Mouse (Mus musculus) G1E (cell line): Measurements from ENCODE around the gene Itga11. TPM values are rescaled to one million over a fixed set of nuclear protein-coding genes. Genes with fewer than 3 reads are reported as not detected.

Experiments
- ATAC-seq: 2 replicates; pipeline ENCODE4 v1.8.0; 2016; ENCODE audit warnings: mild to moderate bottlenecking; ENCODE audit not compliant: insufficient number of reproducible peaks, poor library complexity, low FRiP score, severe bottlenecking; ENCODE audit errors: extremely low read depth
- DNase-seq: peaks from one replicate; pipeline ENCODE4 v3.0.0; 2012; ENCODE audit warnings: low spot score
- H3K27me3 ChIP-seq: 2 replicates; pipeline ENCODE4 v1.6.1; 2012; ENCODE audit warnings: mild to moderate bottlenecking, low read length, inconsistent platforms; ENCODE audit not compliant: insufficient read depth
- H3K36me3 ChIP-seq: replicated peaks from 2 replicates; pipeline ENCODE3; 2012; ENCODE audit warnings: mild to moderate bottlenecking, inconsistent platforms
- H3K4me1 ChIP-seq: 2 replicates; pipeline ENCODE4 v1.6.1; 2012; ENCODE audit warnings: low read depth, low read length, inconsistent platforms, mixed read lengths; ENCODE audit not compliant: insufficient read depth
- H3K4me3 ChIP-seq: 2 replicates; pipeline ENCODE4 v1.5.1; 2012; ENCODE audit warnings: low read depth, mild to moderate bottlenecking, inconsistent platforms, low read length, moderate library complexity, mixed read lengths
- H3K9me3 ChIP-seq: replicated peaks from 2 replicates; pipeline ENCODE4 v1.6.1; 2012; ENCODE audit warnings: inconsistent platforms
- CTCF ChIP-seq: IDR thresholded peaks from 2 replicates; pipeline ENCODE4 v1.5.1; 2012; ENCODE audit warnings: low read depth, low read length, inconsistent platforms, mixed read lengths
- GATA1 ChIP-seq: IDR thresholded peaks from 2 replicates; pipeline ENCODE4 v1.6.1; 2012; ENCODE audit warnings: borderline replicate concordance, low read length, inconsistent platforms, mixed read lengths
- GATA2 ChIP-seq: IDR thresholded peaks from 2 replicates; pipeline ENCODE4 v1.6.1; 2012; ENCODE audit warnings: low read depth, low read length, inconsistent platforms, borderline replicate concordance
- POLR2AphosphoS5 ChIP-seq: IDR thresholded peaks from 2 replicates; pipeline ENCODE4 v1.6.1; 2012; ENCODE audit warnings: low read depth, low read length, inconsistent platforms; ENCODE audit not compliant: insufficient replicate concordance
- TAL1 ChIP-seq: conservative IDR thresholded peaks from 2 replicates; pipeline ENCODE4 v1.6.1; 2012; ENCODE audit warnings: low read depth, low read length, inconsistent platforms, mixed read lengths
- polyA plus RNA-seq: library from polyadenylated mRNA; stranded (reverse); fragments of >175 nt; gene quantifications from 2 replicates; pipeline ENCODE4 v1.2.3, GENCODE M21; 2012
- total RNA-seq, 2 experiments: library from RNA; stranded (forward) in 1 of 2; stranded (reverse) in 1 of 2; fragments of 200-1000 nt in 1 of 2; fragments of >200 nt in 1 of 2; fragmentation: Nextera tagmentation in 1 of 2; gene quantifications; 2 replicates each; pipeline ENCODE4 v1.2.3; 2014 to 2017

Gene Itga11
- total RNA-seq (2014; fragmentation: Nextera tagmentation) (not detected in 2 replicates), total RNA-seq (2017) (not detected in 2 replicates), polyA plus RNA-seq (not detected in 2 replicates)

DNA sequence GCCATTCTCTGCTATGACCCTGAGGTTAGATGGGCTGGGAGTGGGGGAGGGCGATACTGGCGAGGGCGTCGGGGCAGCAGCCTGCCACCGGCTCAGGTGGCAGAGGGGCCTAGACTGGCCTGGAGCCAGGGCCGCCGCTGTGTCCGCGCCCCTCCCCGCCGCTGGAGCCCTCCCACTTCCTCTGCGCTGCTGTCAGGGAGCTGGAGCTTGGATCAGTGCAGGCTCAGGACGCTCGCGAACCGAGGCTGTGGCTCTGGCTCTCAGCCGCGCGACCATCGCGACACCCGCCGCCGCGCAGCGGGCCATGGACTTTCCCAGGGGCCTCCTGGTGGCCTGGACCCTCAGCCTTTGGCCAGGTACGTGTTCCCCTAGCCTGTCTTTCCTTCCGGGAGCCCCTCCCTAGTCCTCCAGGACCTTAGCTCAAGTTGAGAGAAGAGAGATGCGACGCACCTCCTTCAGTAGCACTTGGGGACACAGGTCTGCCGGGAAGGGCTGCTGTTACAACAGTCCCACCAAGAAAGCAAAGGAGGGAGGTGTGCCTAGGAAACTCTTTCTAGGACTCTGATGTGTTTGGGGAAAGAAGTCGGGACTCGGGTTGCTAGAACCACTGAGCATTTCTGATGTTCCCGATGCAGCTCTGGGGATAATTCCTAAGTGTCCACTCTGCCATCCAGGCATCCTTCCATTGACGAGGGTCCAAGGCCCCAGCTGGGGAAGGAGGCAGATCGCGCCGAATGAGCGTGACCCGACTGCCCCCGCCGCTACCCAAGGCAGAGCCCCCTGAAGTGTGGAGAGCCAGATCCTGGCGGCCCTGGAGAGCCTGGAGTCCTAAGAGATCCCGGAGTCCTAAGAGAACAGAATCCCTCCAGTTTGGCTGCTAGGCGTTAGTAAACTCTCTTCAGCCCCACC is at the start of gene Itga11:
Gene Itga11 (plus strand): TSS at position 186 of the 909 bp plus-strand sequence.
- no peaks in the 10 kb centered on the region for H3K9me3 ChIP-seq
- no peak for TF ChIP-seq TAL1
- TF ChIP-seq POLR2AphosphoS5, result no peak
- no peak for TF ChIP-seq CTCF
- no peak for TF ChIP-seq GATA1
- no peak for TF ChIP-seq GATA2
- H3K4me1 ChIP-seq, result no peaks in the 10 kb centered on the region
- H3K4me3 ChIP-seq, result no peak within 1 kb of the TSS
- DNase-seq (no peak), ATAC-seq (no peak)
- H3K36me3 ChIP-seq, result no peaks in the 10 kb centered on the region
- H3K27me3 ChIP-seq, result no peaks in the 10 kb centered on the region

DNA sequence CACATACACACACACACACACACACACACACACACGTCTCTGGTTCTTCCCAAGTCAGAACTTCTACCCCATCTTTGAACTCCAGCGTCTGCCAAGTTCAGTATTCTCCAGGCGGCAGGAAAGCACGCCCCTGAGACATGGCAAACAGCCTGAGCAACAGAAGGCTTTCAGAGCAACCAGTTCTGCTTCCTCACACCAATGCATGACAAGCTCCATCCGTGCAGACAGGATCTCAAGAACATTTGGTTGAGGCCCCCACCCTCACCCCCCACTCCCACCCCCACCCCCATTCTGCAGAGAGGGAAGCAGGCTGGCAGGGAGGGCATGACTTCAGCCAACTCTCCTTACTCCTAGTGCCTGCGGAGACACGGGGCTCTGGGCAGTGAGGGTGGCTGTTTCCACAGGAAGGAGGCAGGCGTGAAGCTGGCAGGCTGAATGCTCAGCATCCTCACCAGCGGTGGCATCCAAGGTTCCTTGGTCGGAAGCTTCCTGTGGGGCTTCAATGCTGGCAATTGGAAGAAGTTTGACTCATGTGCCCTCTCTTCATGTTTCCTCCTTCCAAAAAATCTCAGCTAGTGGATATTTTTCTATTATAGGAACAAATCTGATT is 46.9 kb upstream of the Itga11 start:
- no peak overlapping the region for H3K4me3 ChIP-seq

GRCm38 (mm10) chr9:62632392-62632791 is 45.2 kb upstream of the Itga11 start:
- H3K9me3 ChIP-seq, result no peaks in the 10 kb centered on the region
- TF ChIP-seq POLR2AphosphoS5 (no peak), GATA1 (no peak), TAL1 (no peak), GATA2 (no peak), CTCF (no peak)
- ATAC-seq, result no peak

More for the DNA sequence above, 46.9 kb upstream of the Itga11 start:
- TF ChIP-seq CTCF (no peak), TAL1 (no peak), POLR2AphosphoS5 (no peak)
- no peaks in the 10 kb centered on the region for H3K36me3 ChIP-seq
- ATAC-seq (no peak), DNase-seq (no peak)
- H3K9me3 ChIP-seq, result no peaks in the 10 kb centered on the region
- H3K27me3 ChIP-seq, result no peaks in the 10 kb centered on the region
- no peaks in the 10 kb centered on the region for H3K4me1 ChIP-seq

GRCm38 (mm10) chr9:62638045-62638444 is 39.6 kb upstream of the Itga11 start:
- DNase-seq (no peak), ATAC-seq (no peak)
- no peak overlapping the region for H3K4me3 ChIP-seq
- no peaks in the 10 kb centered on the region for H3K4me1 ChIP-seq
- H3K9me3 ChIP-seq, result no peaks in the 10 kb centered on the region
- H3K27me3 ChIP-seq, result no peaks in the 10 kb centered on the region
- no peak for TF ChIP-seq GATA2
- TF ChIP-seq TAL1, result no peak
- no peak for TF ChIP-seq CTCF
- TF ChIP-seq POLR2AphosphoS5, result no peak
- no peak for TF ChIP-seq GATA1
- no peaks in the 10 kb centered on the region for H3K36me3 ChIP-seq

More at GRCm38 (mm10) chr9:62632392-62632791, 45.2 kb upstream of the Itga11 start:
- Histone ChIP-seq H3K36me3 (no peaks in the 10 kb centered on the region), H3K4me1 (no peaks in the 10 kb centered on the region), H3K27me3 (no peaks in the 10 kb centered on the region), H3K4me3 (no peak overlapping the region)
- no peak for DNase-seq

DNA sequence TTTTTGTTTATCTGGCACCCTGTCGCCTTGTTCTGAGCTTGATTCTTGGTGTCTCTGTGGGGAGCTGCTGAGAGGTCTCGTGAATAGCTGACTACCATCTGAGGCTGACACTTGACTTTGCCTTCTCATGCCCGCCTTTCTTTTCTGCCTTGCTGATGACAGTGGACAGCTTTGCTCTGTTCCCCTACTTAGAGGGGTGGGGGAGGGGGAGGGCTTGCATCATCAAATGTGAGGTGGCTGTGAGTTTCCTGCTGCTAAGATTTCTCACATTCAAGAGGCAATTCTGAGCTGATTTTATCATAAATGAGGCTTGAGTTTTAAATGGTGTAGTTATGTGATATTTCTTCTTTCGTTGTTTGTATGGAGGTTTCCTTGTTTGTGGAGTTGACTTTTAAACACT is 37.9 kb upstream of the Itga11 start:
- Histone ChIP-seq H3K9me3 (no peaks in the 10 kb centered on the region), H3K36me3 (no peaks in the 10 kb centered on the region), H3K4me1 (no peaks in the 10 kb centered on the region), H3K27me3 (no peaks in the 10 kb centered on the region), H3K4me3 (no peak overlapping the region)
- DNase-seq (no peak), ATAC-seq (no peak)
- TF ChIP-seq GATA2 (no peak), TAL1 (no peak), GATA1 (no peak), CTCF (no peak), POLR2AphosphoS5 (no peak)

DNA sequence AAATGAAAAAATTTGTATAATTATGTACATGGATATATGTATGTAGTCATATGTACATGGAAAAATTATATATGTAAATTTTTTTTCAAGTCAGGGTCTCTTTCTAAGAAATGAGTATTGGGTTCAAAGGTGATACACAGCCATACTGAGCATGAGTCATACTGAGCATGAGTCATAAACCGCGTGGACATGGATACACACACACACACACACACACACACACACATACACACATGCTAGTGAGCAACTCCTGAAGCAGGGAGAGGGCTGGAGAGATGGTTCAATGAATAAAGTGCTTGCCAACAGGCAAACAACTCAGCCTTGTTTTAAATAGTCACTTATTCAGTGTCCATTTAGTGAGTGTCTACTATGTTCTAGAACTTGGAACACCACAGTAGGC is 37.4 kb upstream of the Itga11 start:
- peaks cover 5% of the 10 kb centered on the region; the same call in 1 of the 2 replicates for H3K27me3 ChIP-seq
- no peaks in the 10 kb centered on the region for H3K9me3 ChIP-seq
- no peaks in the 10 kb centered on the region for H3K4me1 ChIP-seq
- no peaks in the 10 kb centered on the region for H3K36me3 ChIP-seq
- TF ChIP-seq GATA2 (no peak), CTCF (no peak), POLR2AphosphoS5 (no peak), GATA1 (no peak), TAL1 (no peak)
- DNase-seq, result no peak
- ATAC-seq, result no peak
- H3K4me3 ChIP-seq, result no peak overlapping the region
